Mouse (Mus musculus) stomach, embryonic 14.5 days (tissue): ENCODE results near the gene Stra8. TPM values are rescaled to one million over a fixed set of nuclear protein-coding genes. Genes with fewer than 3 reads are reported as not detected.
A peak's percentile ranks its signal among the peaks of the same experiment; 100 is the strongest.

Experiments used
- ATAC-seq: fragments of 200-750 bp; cut with Nextera tagmentation; 2 replicates; pipeline ENCODE4 v1.8.0; 2017; ENCODE audit warnings: low read depth, moderate TSS enrichment; ENCODE audit not compliant: insufficient number of reproducible peaks, insufficient read depth, low FRiP score
- H3K27ac ChIP-seq: fragments of 300-500 bp; sonication (generic); 2 replicates; pipeline ENCODE4 v1.5.1; 2014; ENCODE audit warnings: mild to moderate bottlenecking, low read length, moderate library complexity, mixed read lengths
- H3K27me3 ChIP-seq: fragments of 300-500 bp; sonication (generic); 2 replicates; pipeline ENCODE4 v1.6.1; 2014; ENCODE audit warnings: low read length, control low read depth, mixed read lengths; ENCODE audit not compliant: control insufficient read depth, insufficient read depth
- H3K36me3 ChIP-seq: fragments of 300-500 bp; sonication (generic); 2 replicates; pipeline ENCODE4 v1.6.1; 2014; ENCODE audit warnings: mild to moderate bottlenecking, control low read depth, low read length, moderate library complexity, mixed read lengths; ENCODE audit not compliant: control insufficient read depth, insufficient read depth
- H3K4me1 ChIP-seq: fragments of 300-500 bp; sonication (generic); 2 replicates; pipeline ENCODE4 v1.6.1; 2014; ENCODE audit warnings: low read length, control low read depth, mixed read lengths; ENCODE audit not compliant: control insufficient read depth, insufficient read depth
- H3K4me2 ChIP-seq: fragments of 300-500 bp; sonication (generic); replicated peaks from 2 replicates; pipeline ENCODE4 v1.6.1; 2014; ENCODE audit warnings: low read depth, low read length, control low read depth
- H3K4me3 ChIP-seq: fragments of 300-500 bp; sonication (generic); 2 replicates; pipeline ENCODE4 v1.5.1; 2014; ENCODE audit warnings: low read depth, low read length, control low read depth
- H3K9ac ChIP-seq: fragments of 300-500 bp; sonication (generic); replicated peaks from 2 replicates; pipeline ENCODE4 v1.6.1; 2014; ENCODE audit warnings: low read depth, mild to moderate bottlenecking, control low read depth, low read length, moderate library complexity, mixed read lengths
- H3K9me3 ChIP-seq: fragments of 300-500 bp; sonication (generic); 2 replicates; pipeline ENCODE4 v1.6.1; 2016; ENCODE audit warnings: low read depth, low read length, control low read depth; ENCODE audit not compliant: control insufficient read depth
- WGBS: fragments of 180-500 bp; shearing (Covaris S2); extraction: QIAGEN DNeasy Blood & Tissue Kit; methylation state at CpG from one replicate; pipeline ENCODE4 v1.1.7; 2014; 5-methylcytosine and 5-hydroxymethylcytosine counted together
- polyA plus RNA-seq: library from polyadenylated mRNA; unstranded; fragments of >200 nt; fragmentation: Nextera tagmentation; extraction: Ambion mirVana; gene quantifications from 2 replicates; pipeline ENCODE4 v1.2.1, GENCODE M21; 2014

Gene Stra8
- polyA plus RNA-seq, 1 experiment from 2014 or later: not detected

GRCm38 (mm10) chr6:34959131-34959530, 39.2 kb downstream of the Stra8 start:
- Histone ChIP-seq H3K4me1 (no peaks in the 10 kb centered on the region), H3K9me3 (no peaks in the 10 kb centered on the region)
- 88% methylated on average over 7 of the region's 7 CpGs for WGBS

GRCm38 (mm10) chr6:34964550-34964949, 44.6 kb downstream of the Stra8 start:
- Histone ChIP-seq H3K4me3 (no peak overlapping the region), H3K9me3 (no peaks in the 10 kb centered on the region), H3K4me2 (no peak overlapping the region), H3K9ac (no peak overlapping the region), H3K27ac (no peak overlapping the region), H3K36me3 (no peaks in the 10 kb centered on the region), H3K4me1 (no peaks in the 10 kb centered on the region), H3K27me3 (no peaks in the 10 kb centered on the region)
- ATAC-seq: no peak
- 85% methylated on average over 2 of the region's 2 CpGs for WGBS

More at GRCm38 (mm10) chr6:34959131-34959530, 39.2 kb downstream of the Stra8 start:
- Histone ChIP-seq H3K27me3 (no peaks in the 10 kb centered on the region), H3K9ac (no peak overlapping the region), H3K4me3 (no peak overlapping the region), H3K36me3 (no peaks in the 10 kb centered on the region), H3K4me2 (no peak overlapping the region), H3K27ac (no peak overlapping the region)
- ATAC-seq: no peak

- WGBS: 90% methylated on average over 6 of the region's 6 CpGs
- H3K4me1 ChIP-seq: no peaks in the 10 kb centered on the region
- H3K27me3 ChIP-seq: no peaks in the 10 kb centered on the region
- no peaks in the 10 kb centered on the region for H3K9me3 ChIP-seq
- no peak for ATAC-seq
- H3K27ac ChIP-seq: no peak overlapping the region
- H3K36me3 ChIP-seq: no peaks in the 10 kb centered on the region
- H3K4me2 ChIP-seq: no peak overlapping the region
- no peak overlapping the region for H3K9ac ChIP-seq
- H3K4me3 ChIP-seq: no peak overlapping the region
These were observed 46.0 kb downstream of the Stra8 start for GRCm38 (mm10) chr6:34965819-34966539.

GRCm38 (mm10) chr6:34971181-34971580, 51.2 kb downstream of the Stra8 start:
- no peaks in the 10 kb centered on the region for H3K36me3 ChIP-seq
- H3K9ac ChIP-seq: no peak overlapping the region
- H3K4me2 ChIP-seq: no peak overlapping the region
- ATAC-seq: no peak
- no peaks in the 10 kb centered on the region for H3K4me1 ChIP-seq
- H3K4me3 ChIP-seq: no peak overlapping the region
- no peaks in the 10 kb centered on the region for H3K9me3 ChIP-seq
- H3K27ac ChIP-seq: no peak overlapping the region
- 26% methylated on average over 3 of the region's 3 CpGs for WGBS
- no peaks in the 10 kb centered on the region for H3K27me3 ChIP-seq

- no peak overlapping the region for H3K27ac ChIP-seq
- H3K4me3 ChIP-seq: no peak overlapping the region
- no peak overlapping the region for H3K9ac ChIP-seq
- 78% methylated on average over 3 of the region's 3 CpGs for whole genome bisulfite sequencing
- no peaks in the 10 kb centered on the region for H3K36me3 ChIP-seq
- H3K27me3 ChIP-seq: no peaks in the 10 kb centered on the region
- H3K9me3 ChIP-seq: no peaks in the 10 kb centered on the region
- no peak overlapping the region for H3K4me2 ChIP-seq
- ATAC-seq: no peak
- H3K4me1 ChIP-seq: no peaks in the 10 kb centered on the region
These were observed 59.3 kb downstream of the Stra8 start for GRCm38 (mm10) chr6:34979291-34979690.

- H3K36me3 ChIP-seq: no peaks in the 10 kb centered on the region
- no peaks in the 10 kb centered on the region for H3K9me3 ChIP-seq
- no peaks in the 10 kb centered on the region for H3K4me1 ChIP-seq
- no peak overlapping the region for H3K4me3 ChIP-seq
- no peak overlapping the region for H3K4me2 ChIP-seq
- H3K9ac ChIP-seq: no peak overlapping the region
- ATAC-seq: no peak
- no peak overlapping the region for H3K27ac ChIP-seq
- no peaks in the 10 kb centered on the region for H3K27me3 ChIP-seq
- 57% methylated on average over 9 of the region's 9 CpGs for WGBS
These were observed 60.7 kb downstream of the Stra8 start for GRCm38 (mm10) chr6:34980661-34981060.

- ATAC-seq: no peak
- 76% methylated on average over 12 of the region's 12 CpGs for WGBS
- no peak overlapping the region for H3K4me2 ChIP-seq
These were observed 67.2 kb downstream of the Stra8 start for GRCm38 (mm10) chr6:34987085-34987645.

GRCm38 (mm10) chr6:34988081-34988761, 68.3 kb downstream of the Stra8 start, which contains the start of gene Slc23a4:
Gene Slc23a4, minus strand, starts transcription at chr6:34988404.
- H3K4me2 ChIP-seq: peak within 1 kb of the TSS; percentile 29
- peak; percentile 70 for ATAC-seq
- no peaks in the 10 kb centered on the region for H3K9me3 ChIP-seq
- no peaks in the 10 kb centered on the region for H3K27me3 ChIP-seq
- no peak within 1 kb of the TSS; the same call in 1 of the 2 replicates for H3K4me3 ChIP-seq
- WGBS: 10% methylated on average over 20 of the region's 20 CpGs
- H3K9ac ChIP-seq: no peak within 1 kb of the TSS
- H3K36me3 ChIP-seq: no peaks in the 10 kb centered on the region
- H3K27ac ChIP-seq: peak within 1 kb of the TSS; percentile 44; the same call in 1 of the 2 replicates
- H3K4me1 ChIP-seq: peaks cover 3% of the 10 kb centered on the region; the same call in 1 of the 2 replicates

More at GRCm38 (mm10) chr6:34987085-34987645, 67.2 kb downstream of the Stra8 start:
- H3K9me3 ChIP-seq: no peaks in the 10 kb centered on the region
- H3K36me3 ChIP-seq: no peaks in the 10 kb centered on the region
- no peak overlapping the region for H3K9ac ChIP-seq
- H3K4me1 ChIP-seq: peaks cover 3% of the 10 kb centered on the region; the same call in 1 of the 2 replicates
- H3K27me3 ChIP-seq: no peaks in the 10 kb centered on the region
- no peak overlapping the region for H3K27ac ChIP-seq
- no peak overlapping the region for H3K4me3 ChIP-seq
